Mouse (Mus musculus) spleen, adult 2 months (tissue): ENCODE data around the gene Ptprcap.

Experiments used
- CTCF ChIP-seq: fragments of 200-500 bp; IDR thresholded peaks from 2 replicates; pipeline ENCODE4 v1.5.1; 2011; ENCODE audit warnings: mild to moderate bottlenecking, inconsistent platforms; ENCODE audit not compliant: insufficient read depth, insufficient read length, insufficient replicate concordance; ENCODE audit errors: extremely low read depth
- POLR2A ChIP-seq: fragments of 200-500 bp; IDR thresholded peaks from 2 replicates; pipeline ENCODE4 v1.6.1; 2011; ENCODE audit warnings: low read depth, low read length, inconsistent platforms

DNA sequence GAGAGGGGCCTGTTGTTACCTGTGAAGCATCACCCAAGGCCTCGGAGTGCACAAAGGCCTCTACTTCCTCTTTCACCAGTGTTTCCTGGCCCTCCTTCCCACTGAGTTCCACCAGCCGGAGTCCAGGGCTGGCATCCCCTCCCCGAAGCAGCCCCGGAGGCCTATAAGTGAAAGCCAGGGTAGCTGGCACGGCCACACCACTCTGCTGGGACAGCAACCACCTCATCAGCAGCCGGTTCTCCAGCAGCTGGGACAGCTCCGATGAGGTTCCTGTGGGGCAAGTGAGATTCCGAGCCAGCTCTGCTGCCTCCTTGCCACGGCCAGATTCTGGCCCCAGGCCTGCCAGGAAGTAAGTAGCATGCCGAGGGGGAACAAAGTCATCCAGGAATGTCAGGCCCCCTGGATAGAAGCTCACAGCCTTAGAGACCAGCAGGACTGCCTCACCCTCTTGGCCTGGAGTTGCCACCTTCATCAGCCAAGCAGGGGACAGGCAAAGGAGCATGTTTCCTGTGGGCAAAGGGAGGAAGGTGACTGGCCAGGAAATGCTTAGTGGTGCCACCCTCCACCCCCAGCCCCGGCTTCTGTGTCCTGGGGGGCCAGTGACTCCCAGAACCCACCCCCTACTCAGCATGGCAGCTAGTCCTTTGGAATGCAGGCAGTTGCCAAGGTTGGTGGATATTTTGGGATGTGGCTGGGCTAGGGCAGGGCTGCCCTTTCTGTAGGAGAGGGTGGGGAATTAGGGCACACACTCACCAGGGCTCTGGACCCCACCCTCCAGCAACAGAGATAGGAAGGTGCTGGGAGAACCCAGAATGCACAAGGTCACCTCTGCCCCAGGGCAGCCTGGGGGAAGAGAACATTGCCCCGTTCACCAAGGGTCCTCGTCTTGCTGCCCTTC, 18.2 kb downstream of the Ptprcap start:
- TF ChIP-seq POLR2A (no peak), CTCF (no peak)
